Mouse (Mus musculus) heart, adult 2 months (tissue): Measurements from ENCODE around the gene Oaf.

Source experiments
- CTCF ChIP-seq: fragments of 200-600 bp; IDR thresholded peaks from 2 replicates; pipeline ENCODE4 v1.8.1; 2022; ENCODE audit warnings: antibody characterized with exemption, mild to moderate bottlenecking, moderate library complexity
- EP300 ChIP-seq: fragments of 200-500 bp; IDR thresholded peaks from 2 replicates; pipeline ENCODE4 v1.6.1; 2011; ENCODE audit warnings: low read depth, low read length, control low read depth; ENCODE audit not compliant: insufficient read depth
- POLR2A ChIP-seq: fragments of 200-500 bp; IDR thresholded peaks from 2 replicates; pipeline ENCODE4 v1.6.1; 2011; ENCODE audit warnings: mild to moderate bottlenecking, low read depth, low read length, control low read depth; ENCODE audit not compliant: insufficient read depth

DNA sequence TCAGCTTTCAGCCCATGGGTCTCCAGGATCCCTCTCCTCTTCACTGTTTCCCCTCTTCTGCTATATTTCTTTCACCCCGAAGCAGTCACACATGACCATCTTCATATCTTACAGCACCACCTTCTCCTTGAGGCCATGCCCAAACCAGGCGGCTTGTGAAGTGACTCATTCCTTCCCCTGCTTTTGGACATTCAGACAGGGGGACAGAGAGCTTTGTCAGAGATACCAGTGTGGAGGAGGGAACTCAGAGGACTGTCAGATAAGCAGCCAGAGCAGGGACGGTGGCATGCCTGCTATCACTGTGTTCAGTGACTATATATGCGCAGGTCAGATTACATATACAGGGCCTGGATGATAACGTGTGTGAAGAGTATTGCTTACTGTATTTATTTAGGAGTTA lies 5.2 kb downstream of the Oaf start:
- TF ChIP-seq CTCF (no peak), POLR2A (no peak), EP300 (no peak)
